Mouse (Mus musculus) lung, postnatal 0 days (tissue): ENCODE measurements at regions not wholly inside any gene's neighbourhood (a gene's known extent, or its start where the extent isn't known, plus 50 kb on each side); places are given as distances from the start of the nearest gene placed in this dataset.
"Not testable (repeated sequence)": the region's sequence is repeated elsewhere in the genome, so short reads cannot be mapped to it uniquely, and the experiment has no call there.

Experiments used
- ATAC-seq: fragments of 200-750 bp; cut with Nextera tagmentation; 2 replicates; pipeline ENCODE4 v1.8.0; 2017; ENCODE audit warnings: moderate library complexity
- DNase-seq: peaks from one replicate; pipeline ENCODE4 v3.0.0-alpha.2; 2016; ENCODE audit warnings: low spot score
- H3K27ac ChIP-seq: fragments of 300-500 bp; sonication (generic); 2 replicates; pipeline ENCODE4 v1.5.1; 2014; ENCODE audit warnings: antibody characterized with exemption, mild to moderate bottlenecking, low read length, mixed read lengths
- H3K27me3 ChIP-seq: fragments of 300-500 bp; sonication (generic); replicated peaks from 2 replicates; pipeline ENCODE4 v1.6.1; 2014; ENCODE audit warnings: low read length, mixed read lengths; ENCODE audit not compliant: insufficient read depth
- H3K36me3 ChIP-seq: fragments of 300-500 bp; sonication (generic); 2 replicates; pipeline ENCODE4 v1.6.1; 2014; ENCODE audit warnings: low read length, mixed read lengths; ENCODE audit not compliant: insufficient read depth
- H3K4me1 ChIP-seq: fragments of 300-500 bp; sonication (generic); 2 replicates; pipeline ENCODE4 v1.6.1; 2014; ENCODE audit warnings: antibody characterized with exemption, low read depth, low read length, mixed read lengths; ENCODE audit not compliant: insufficient read depth
- H3K4me2 ChIP-seq: fragments of 300-500 bp; sonication (generic); replicated peaks from 2 replicates; pipeline ENCODE4 v1.6.1; 2014; ENCODE audit warnings: low read depth, mild to moderate bottlenecking, low read length, moderate library complexity, mixed read lengths
- H3K4me3 ChIP-seq: fragments of 300-500 bp; sonication (generic); 2 replicates; pipeline ENCODE4 v1.5.1; 2014; ENCODE audit warnings: low read depth, low read length
- H3K9ac ChIP-seq: fragments of 300-500 bp; sonication (generic); replicated peaks from 2 replicates; pipeline ENCODE4 v1.6.1; 2014; ENCODE audit warnings: low read depth, mild to moderate bottlenecking
- H3K9me3 ChIP-seq: fragments of 300-500 bp; sonication (generic); 2 replicates; pipeline ENCODE4 v1.6.1; 2016; ENCODE audit warnings: low read length, mixed read lengths
- CTCF ChIP-seq: IDR thresholded peaks from 2 replicates; pipeline ENCODE4 v1.5.1; 2016; ENCODE audit warnings: antibody characterized with exemption, mild to moderate bottlenecking
- EP300 ChIP-seq: IDR thresholded peaks from 2 replicates; pipeline ENCODE4 v1.6.1; 2016; ENCODE audit warnings: antibody characterized with exemption, mild to moderate bottlenecking, control low read depth
- WGBS: fragments of 180-500 bp; shearing (Covaris S2); extraction: QIAGEN DNeasy Blood & Tissue Kit; methylation state at CpG from one replicate; pipeline ENCODE4 v1.1.7; 2014; 5-methylcytosine and 5-hydroxymethylcytosine counted together

- H3K9me3 ChIP-seq = no peaks in the 10 kb centered on the region
- H3K27ac ChIP-seq = no peak overlapping the region
- 46% methylated on average over 4 of the region's 4 CpGs for WGBS
- no peaks in the 10 kb centered on the region for H3K4me1 ChIP-seq
- no peak overlapping the region for H3K9ac ChIP-seq
- ATAC-seq = no peak
- TF ChIP-seq CTCF (0 out of 2 replicates have a peak, but pooled peaks have one; percentile 6), EP300 (no peak)
- H3K27me3 ChIP-seq = no peaks in the 10 kb centered on the region
- no peak overlapping the region for H3K4me3 ChIP-seq
- no peak for DNase-seq
- no peaks in the 10 kb centered on the region for H3K36me3 ChIP-seq
- no peak overlapping the region for H3K4me2 ChIP-seq
These were observed 252.7 kb upstream of the Dcbld2 start for GRCm38 (mm10) chr16:58155538-58155937.

DNA sequence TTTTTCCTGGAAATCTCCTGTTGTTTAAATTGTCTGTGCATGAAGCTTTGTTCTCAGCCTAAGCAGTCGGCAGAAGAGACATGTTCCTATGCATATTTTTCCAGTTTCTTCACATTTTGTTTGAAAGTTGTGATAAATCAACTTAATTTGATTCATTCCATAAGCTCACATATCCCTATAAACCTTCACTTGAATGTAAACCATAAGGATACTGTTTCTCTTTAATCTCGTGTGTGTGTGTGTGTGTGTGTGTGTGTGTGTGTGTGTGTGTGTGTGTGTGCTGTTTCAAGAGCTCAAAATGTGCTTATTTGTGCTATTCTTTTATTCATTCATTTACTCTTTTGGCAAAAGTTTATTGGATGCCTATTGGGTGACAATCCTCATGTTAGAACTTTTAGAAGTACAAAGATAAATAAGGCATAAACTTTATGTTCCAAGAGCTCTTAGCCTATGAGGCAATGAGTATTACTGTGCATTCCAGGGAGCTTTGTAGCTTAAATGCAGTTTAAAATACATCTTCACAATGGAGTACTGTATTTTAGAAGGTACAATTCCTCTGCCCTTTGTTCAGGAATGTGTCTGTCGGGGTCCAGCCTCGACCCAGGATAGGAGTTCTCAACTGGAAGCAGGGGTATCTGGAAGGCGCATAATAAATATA is 229.4 kb upstream of the Dcbld2 start:
- Histone ChIP-seq H3K36me3 (no peaks in the 10 kb centered on the region), H3K4me1 (no peaks in the 10 kb centered on the region), H3K4me2 (no peak overlapping the region), H3K9ac (no peak overlapping the region), H3K4me3 (no peak overlapping the region), H3K9me3 (no peaks in the 10 kb centered on the region), H3K27ac (no peak overlapping the region), H3K27me3 (no peaks in the 10 kb centered on the region)
- DNase-seq (no peak), ATAC-seq (no peak)
- WGBS = 47% methylated on average over 5 of the region's 5 CpGs
- TF ChIP-seq EP300 (no peak), CTCF (no peak)

- ATAC-seq, H3K27ac ChIP-seq, H3K9ac ChIP-seq, H3K4me1 ChIP-seq, H3K36me3 ChIP-seq, H3K27me3 ChIP-seq, H3K9me3 ChIP-seq, H3K4me2 ChIP-seq, H3K4me3 ChIP-seq, DNase-seq: not testable (repeated sequence)
These were observed 228.3 kb upstream of the Dcbld2 start for GRCm38 (mm10) chr16:58179981-58180380.

DNA sequence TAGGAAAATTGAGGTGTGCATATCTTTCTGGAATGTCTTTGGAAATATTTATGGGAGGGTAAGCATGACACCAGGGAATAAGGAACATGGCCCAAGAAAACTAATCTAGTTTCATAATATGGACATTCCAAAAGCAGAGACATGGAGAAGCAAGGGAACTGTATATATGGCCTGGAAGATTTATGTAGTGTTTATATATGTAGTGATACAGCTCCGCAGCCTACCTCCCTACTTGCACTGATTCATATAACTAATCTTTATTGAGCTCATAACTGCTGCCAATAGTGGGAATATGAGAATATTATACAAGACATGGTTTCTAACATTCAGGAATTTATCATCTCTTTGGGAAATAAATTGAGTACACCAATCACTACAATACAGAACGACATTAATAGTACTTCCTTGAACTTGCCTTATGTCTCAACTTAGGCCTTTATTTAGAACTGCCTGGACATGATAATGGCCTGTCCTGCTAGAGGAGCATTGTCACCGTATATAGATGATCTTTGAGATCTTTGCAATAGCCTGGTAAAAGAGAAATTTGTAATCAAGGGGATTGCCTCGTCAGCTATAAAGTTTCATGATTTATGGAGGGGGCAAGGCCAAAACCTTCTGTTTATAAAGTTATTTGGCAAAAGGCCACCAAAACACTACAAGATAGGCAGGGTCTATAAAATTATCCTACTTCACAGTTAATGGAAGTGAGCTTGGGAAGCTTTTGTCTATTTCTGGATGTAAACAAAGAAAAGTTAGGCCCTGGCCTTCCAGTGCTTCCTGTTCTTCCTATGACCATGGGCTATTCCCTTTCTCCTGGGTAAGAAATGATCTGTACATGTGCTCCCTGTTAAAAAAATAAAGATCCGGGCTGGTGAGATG is 213.4 kb upstream of the Dcbld2 start:
- TF ChIP-seq EP300 (no peak), CTCF (no peak)
- DNase-seq = no peak

DNA sequence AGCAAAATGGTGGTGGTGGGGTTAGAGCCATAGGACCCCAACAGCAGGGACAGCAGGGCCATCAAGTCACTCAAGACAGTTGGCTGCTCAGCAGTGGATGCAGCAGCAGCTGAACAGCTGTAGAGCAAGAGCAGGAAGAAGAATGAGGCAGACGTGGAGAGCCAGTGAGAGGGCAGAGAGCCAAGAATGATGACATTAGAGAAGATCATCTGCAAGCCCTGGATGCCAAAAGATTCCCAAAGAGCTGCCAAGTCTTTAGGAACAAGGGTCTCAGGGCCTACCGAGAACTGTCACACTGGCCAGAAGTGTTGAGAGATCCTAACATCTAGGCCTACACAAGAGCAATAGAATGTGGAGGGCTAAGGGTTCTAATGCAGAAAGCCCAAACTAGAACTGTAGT is 196.4 kb upstream of the Dcbld2 start:
- Histone ChIP-seq H3K4me1 (no peaks in the 10 kb centered on the region), H3K27me3 (no peaks in the 10 kb centered on the region), H3K4me2 (no peak overlapping the region), H3K9me3 (no peaks in the 10 kb centered on the region), H3K4me3 (no peak overlapping the region), H3K9ac (no peak overlapping the region), H3K27ac (no peak overlapping the region), H3K36me3 (no peaks in the 10 kb centered on the region)
- ATAC-seq = peak; percentile 64
- 44% methylated on average over 2 of the region's 2 CpGs for WGBS
- TF ChIP-seq CTCF (no peak), EP300 (no peak)
- peak; percentile 67 for DNase-seq

More for the DNA sequence above, 213.4 kb upstream of the Dcbld2 start:
- no peaks in the 10 kb centered on the region for H3K27me3 ChIP-seq
- no peaks in the 10 kb centered on the region for H3K9me3 ChIP-seq
- H3K4me2 ChIP-seq = no peak overlapping the region
- H3K4me1 ChIP-seq = no peaks in the 10 kb centered on the region
- H3K27ac ChIP-seq = no peak overlapping the region
- no peak for ATAC-seq
- H3K36me3 ChIP-seq = no peaks in the 10 kb centered on the region
- no peak overlapping the region for H3K9ac ChIP-seq
- no peak overlapping the region for H3K4me3 ChIP-seq
- 42% methylated on average over 5 of the region's 5 CpGs for WGBS

DNA sequence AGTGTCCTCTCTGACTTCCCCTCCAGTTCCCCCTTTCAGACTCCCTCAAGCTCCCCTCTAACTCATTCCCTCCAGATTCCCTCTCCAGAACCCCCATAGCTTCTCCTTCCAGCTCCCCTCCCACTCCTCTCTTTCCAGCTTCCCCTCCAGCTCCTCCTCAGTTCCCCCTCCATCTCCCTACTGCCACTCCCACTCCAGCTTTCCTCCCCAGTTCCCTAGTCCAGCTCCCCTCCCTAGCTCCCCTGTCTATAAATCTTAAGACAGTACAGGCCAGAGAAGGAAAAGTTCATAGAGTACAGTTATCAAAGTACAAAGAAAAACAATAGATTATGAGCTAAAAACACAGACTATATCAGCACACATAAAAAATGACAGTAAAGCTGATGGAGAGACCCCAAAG is 173.6 kb upstream of the Dcbld2 start:
- H3K4me1 ChIP-seq = no peaks in the 10 kb centered on the region
- DNase-seq = no peak
- no peaks in the 10 kb centered on the region for H3K36me3 ChIP-seq
- no peak overlapping the region for H3K4me2 ChIP-seq
- no peak overlapping the region for H3K9ac ChIP-seq
- H3K27ac ChIP-seq = no peak overlapping the region
- no peak overlapping the region for H3K4me3 ChIP-seq
- H3K9me3 ChIP-seq = no peaks in the 10 kb centered on the region
- TF ChIP-seq CTCF (no peak), EP300 (no peak)
- H3K27me3 ChIP-seq = no peaks in the 10 kb centered on the region
- no peak for ATAC-seq
